8 mouse cellular contexts compared by ENCODE assay signal in the genomic region with DNA sequence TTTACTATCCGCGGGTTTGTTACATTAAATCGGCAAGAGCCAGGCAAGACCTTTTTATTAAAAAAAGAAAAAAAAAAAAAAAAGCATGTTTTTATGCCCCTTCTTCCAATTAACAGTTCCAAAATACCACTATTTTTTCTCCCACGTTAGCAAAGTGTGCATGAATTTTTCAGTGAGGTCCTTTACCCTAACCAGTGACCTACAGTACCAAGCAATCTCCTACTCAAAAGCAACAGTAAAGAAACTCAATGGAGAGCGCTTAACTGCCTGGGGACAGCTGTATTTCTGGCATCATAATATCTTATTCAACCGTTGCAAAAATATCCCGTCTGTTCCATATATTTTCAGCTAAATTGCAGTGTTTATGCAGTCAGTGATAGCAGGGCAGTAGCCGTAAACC. TPM values are rescaled to one million over a fixed set of nuclear protein-coding genes. Genes with fewer than 3 reads are reported as not detected.
A peak's percentile ranks its signal among the peaks of the same experiment; 100 is the strongest.
DNase-seq lines count a peak whose midpoint lies in the region; ATAC-seq and TF ChIP-seq lines count a peak whose summit lies in the region.

No protein-coding gene starts in this region.

- WGBS in hindbrain, embryonic 15.5 days, result 14% methylated on average over 8 of the region's 8 CpGs
- whole genome bisulfite sequencing in midbrain, embryonic 16.5 days, result 16% methylated on average over 8 of the region's 8 CpGs

- no peaks in the 10 kb centered on the region for H3K27me3 ChIP-seq in hindbrain, embryonic 15.5 days
- H3K27me3 ChIP-seq in midbrain, embryonic 16.5 days (ENCODE audit: control insufficient read depth, insufficient read depth, low read depth, low read length), result no peaks in the 10 kb centered on the region

- H3K4me2 ChIP-seq in hindbrain, embryonic 15.5 days, result peak overlapping the region; percentile 90
- H3K4me2 ChIP-seq in midbrain, embryonic 16.5 days (ENCODE audit: low read length), result peak overlapping the region; percentile 74

- H3K4me1 ChIP-seq in hindbrain, embryonic 15.5 days (replicated peaks), result peaks cover 37% of the 10 kb centered on the region
- peaks cover 29% of the 10 kb centered on the region for H3K4me1 ChIP-seq in midbrain, embryonic 16.5 days (ENCODE audit: control insufficient read depth, insufficient read depth, low read length)

- no peaks in the 10 kb centered on the region for H3K9me3 ChIP-seq in hindbrain, embryonic 15.5 days
- H3K9me3 ChIP-seq in midbrain, embryonic 16.5 days (replicated peaks; ENCODE audit: control insufficient read depth, low read length, poor library complexity, severe bottlenecking), result no peaks in the 10 kb centered on the region

- intact Hi-C loops in left cerebral cortex, postnatal 14 days (cut with DNase I), result no loop called here

- peak overlapping the region; percentile 84 for H3K4me3 ChIP-seq in layer of hippocampus, adult 2 months
- H3K4me3 ChIP-seq in hindbrain, embryonic 15.5 days, result peak overlapping the region; percentile 71
- H3K4me3 ChIP-seq in midbrain, embryonic 16.5 days (ENCODE audit: low read depth, low read length), result peak overlapping the region; percentile 76

- peak overlapping the region; percentile 72 for H3K9ac ChIP-seq in hindbrain, embryonic 15.5 days
- peak overlapping the region; percentile 87 for H3K9ac ChIP-seq in midbrain, embryonic 16.5 days (ENCODE audit: low read depth, low read length)

- no peaks in the 10 kb centered on the region for H3K36me3 ChIP-seq in hindbrain, embryonic 15.5 days
- H3K36me3 ChIP-seq in midbrain, embryonic 16.5 days (ENCODE audit: control insufficient read depth, insufficient read depth, low read length), result no peaks in the 10 kb centered on the region

- peak overlapping the region; percentile 94 for H3K27ac ChIP-seq in layer of hippocampus, adult 2 months
- peak overlapping the region; percentile 83 for H3K27ac ChIP-seq in hindbrain, embryonic 15.5 days (replicated peaks)
- H3K27ac ChIP-seq in midbrain, embryonic 16.5 days (ENCODE audit: low read length), result peak overlapping the region; percentile 86

- no peak for DNase-seq in layer of hippocampus, adult 2 months (ENCODE audit: low spot score in 2 of 2)
- no peak for DNase-seq in layer of hippocampus, adult 11-12 months (ENCODE audit: low spot score)
- peak; percentile 24 for DNase-seq in c-Kit-positive CD71-positive TER-119-positive erythroid progenitor cells, embryonic 14.5 days (ENCODE audit: low spot score)
- DNase-seq in ovary, postnatal 10 days (ENCODE audit: low spot score), result no peak
- no peak for DNase-seq in left cerebral cortex, postnatal 14 days (ENCODE audit: low spot score in 2 of 2)
- DNase-seq in right cerebral cortex, postnatal 36 days (ENCODE audit: low spot score in 2 of 2), result no peak

- TF ChIP-seq CTCF in layer of hippocampus, adult 2 months (conservative IDR thresholded peaks at IDR 0.05), result no peak

- ATAC-seq in hindbrain, embryonic 15.5 days (ENCODE audit: low FRiP score, low read depth), result no peak
- ATAC-seq in midbrain, embryonic 16.5 days, result no peak

RNA-seq across cellular contexts. Expression of gene Map2k5, which starts 0.5 kb away (rescaled TPM):
- total RNA-seq in layer of hippocampus, adult 2 months (2021), result 10 to 100 TPM; 33.2 to 36.1 TPM
- polyA plus RNA-seq in hindbrain, embryonic 15.5 days (2015; fragmentation: Nextera tagmentation; extraction: Ambion mirVana), result 32.1 and 35.1 TPM in 2 replicates
- 31.2 and 33.2 TPM in 2 replicates for polyA plus RNA-seq in midbrain, embryonic 16.5 days (2015; fragmentation: Nextera tagmentation; extraction: Ambion mirVana)
- total RNA-seq in left cerebral cortex, postnatal 14 days (2021), result 10 to 100 TPM; 30.8 to 31.2 TPM

RNA-seq across cellular contexts. Expression of gene 2300009A05Rik, which starts 20.9 kb away (rescaled TPM):
- total RNA-seq in layer of hippocampus, adult 2 months (2021), result 10 to 100 TPM; 33.7 to 33.8 TPM
- polyA plus RNA-seq in hindbrain, embryonic 15.5 days (2015; fragmentation: Nextera tagmentation; extraction: Ambion mirVana), result 70.0 and 70.2 TPM in 2 replicates
- 60.2 and 61.7 TPM in 2 replicates for polyA plus RNA-seq in midbrain, embryonic 16.5 days (2015; fragmentation: Nextera tagmentation; extraction: Ambion mirVana)
- 10 to 100 TPM; 26.4 to 32.4 TPM for total RNA-seq in left cerebral cortex, postnatal 14 days (2021)
